Mouse (Mus musculus) bone marrow macrophage, adult 2 months (primary cell): ENCODE data around the gene Ccdc63.

Source experiments
- CTCF ChIP-seq: IDR thresholded peaks from 2 replicates; pipeline ENCODE4 v1.5.1; 2012; ENCODE audit warnings: low read depth, mild to moderate bottlenecking, low read length, moderate library complexity
- POLR2A ChIP-seq: IDR thresholded peaks from 2 replicates; pipeline ENCODE4 v1.6.1; 2012; ENCODE audit warnings: mild to moderate bottlenecking, low read depth, low read length, borderline replicate concordance

GRCm38 (mm10) chr5:122083282-122083681, 57.3 kb downstream of the Ccdc63 start:
- TF ChIP-seq POLR2A (no peak), CTCF (no peak)
